Mouse (Mus musculus): Measurements from ENCODE around the gene Gm28043. TPM values are rescaled to one million over a fixed set of nuclear protein-coding genes. Genes with fewer than 3 reads are reported as not detected.

The Gm28043 gene
- polyA plus RNA-seq (2017; shearing (Covaris generic)), result 6.4 TPM

DNA sequence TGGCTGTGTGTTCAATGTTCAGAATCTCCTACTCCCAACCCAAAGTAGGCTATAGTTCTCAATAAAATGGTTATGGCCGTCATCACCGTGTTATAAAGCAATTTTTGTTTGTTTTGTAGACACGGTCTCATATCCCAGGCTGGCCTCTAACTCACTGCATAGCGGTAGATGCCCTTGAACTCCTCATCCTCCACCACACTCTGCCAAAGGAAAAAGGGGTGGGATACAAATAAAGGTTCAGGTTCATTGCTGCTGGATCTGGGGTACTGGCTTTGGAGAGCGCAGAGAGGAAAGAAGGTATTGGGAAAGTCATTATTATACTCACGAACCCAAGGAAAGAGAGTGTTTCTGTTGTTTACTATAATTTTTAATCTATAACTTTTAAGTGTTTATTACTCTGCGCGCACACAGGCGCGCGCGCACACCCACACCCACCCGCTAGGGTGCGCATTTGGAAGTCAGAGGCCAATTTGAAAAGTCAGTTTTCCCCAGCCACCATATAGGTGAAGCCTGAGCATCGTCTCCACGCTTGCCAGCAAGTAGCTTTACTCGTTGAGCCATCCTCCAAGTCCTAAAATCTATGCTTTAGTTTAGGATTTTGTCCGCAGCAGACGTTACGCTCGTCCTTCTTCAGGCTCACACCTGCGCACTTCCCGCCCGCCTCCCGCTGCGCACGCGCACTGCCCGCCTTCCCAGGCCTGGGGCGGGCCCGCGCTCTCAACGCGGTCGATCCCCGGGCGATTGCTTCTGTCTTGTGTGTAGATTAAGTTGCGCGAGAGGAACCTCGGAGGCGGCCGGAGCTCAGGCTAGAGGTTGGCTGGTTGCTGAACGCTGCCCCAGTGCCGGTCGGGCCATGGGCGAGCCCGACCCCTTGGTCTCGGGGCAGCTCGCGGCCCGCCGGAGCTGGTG is at the start of gene Gm28043, which contains the start of gene Rnf8:
Gene Gm28043 (plus strand): TSS at position 762 of the 909 bp plus-strand sequence.
Gene Rnf8 (plus strand): TSS at position 676 of the 909 bp plus-strand sequence.

DNA sequence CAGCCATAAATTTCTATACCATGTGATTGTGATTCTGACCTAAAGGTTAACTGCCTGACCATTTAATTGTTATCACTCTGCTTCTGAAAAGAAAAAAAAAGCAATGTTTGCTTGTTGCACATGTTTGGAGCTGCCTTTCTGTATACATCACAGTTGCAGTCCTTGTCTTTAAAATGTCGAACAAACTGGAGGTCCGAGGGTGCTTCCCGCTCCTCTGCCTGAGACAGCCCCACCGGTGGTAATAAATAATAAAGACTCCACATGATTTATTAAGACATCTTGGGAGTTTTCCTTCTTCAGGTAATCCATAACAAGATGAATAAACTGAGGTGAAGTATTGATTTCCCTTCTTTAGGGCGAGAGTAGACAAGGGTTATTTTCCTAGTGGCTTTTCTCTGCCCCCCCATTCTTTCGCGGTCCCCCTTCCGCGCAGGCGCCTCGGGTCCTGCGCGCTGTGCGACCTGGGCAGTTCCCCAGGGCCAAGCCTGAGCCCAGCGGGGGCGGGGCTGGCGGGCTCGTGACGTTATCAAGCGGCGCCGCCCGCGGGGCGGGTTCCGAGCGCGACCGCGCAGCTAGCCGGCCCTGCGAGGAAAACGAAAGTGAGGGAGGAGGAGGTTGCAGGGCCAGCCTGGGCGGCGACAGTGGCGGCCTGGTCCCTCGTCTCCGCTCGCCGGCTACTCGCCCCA is 45.5 kb downstream of the Gm28043 start, which contains the start of gene Cmtr1:
Gene Cmtr1 (plus strand): TSS at position 520 of the 686 bp plus-strand sequence.

DNA sequence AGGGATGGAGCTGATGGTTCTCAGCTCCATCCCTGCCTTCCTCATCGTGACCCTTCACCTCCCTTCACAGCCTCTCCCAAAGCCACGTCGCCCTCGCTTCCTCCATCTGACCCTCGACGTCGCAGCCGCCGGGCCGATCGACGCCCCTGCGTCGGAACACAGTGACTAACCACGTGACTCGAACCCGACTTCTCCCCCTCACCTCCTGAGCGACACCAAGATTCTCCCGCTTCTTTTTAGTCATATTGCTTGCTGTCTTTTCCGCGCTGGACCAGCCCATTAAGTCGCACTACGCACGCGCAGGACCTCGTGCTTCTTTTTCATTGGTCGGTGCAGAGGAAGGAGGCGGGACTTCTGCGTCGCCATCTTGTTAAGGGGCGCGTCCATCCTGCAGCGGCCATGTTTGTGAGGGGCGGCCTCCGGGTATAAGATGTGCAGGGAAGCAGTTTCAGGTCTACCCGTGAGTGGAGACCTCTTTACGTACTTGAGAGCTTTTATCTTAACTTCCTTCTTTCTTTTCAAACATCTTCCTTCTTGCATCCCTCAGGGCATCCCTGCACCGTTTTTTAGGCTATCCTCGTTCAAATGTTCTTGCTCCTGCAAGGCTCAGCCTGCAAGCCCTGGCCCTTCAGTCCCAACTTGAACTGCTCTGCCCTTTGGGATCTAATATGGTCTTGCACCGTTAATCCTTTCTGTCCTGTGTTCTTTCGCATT is 102.2 kb downstream of the Gm28043 start, which contains the start of gene Ccdc167:
Gene Ccdc167 (minus strand): TSS at position 313 of the 714 bp plus-strand sequence.

Other genes with a start within 250 kb of the Gm28043 start
- gene Pim1, start 124.1 kb upstream of the Gm28043 start, polyA plus RNA-seq (2017; shearing (Covaris generic)), result 34.1 TPM
- not detected for gene Gm17657, start 65.2 kb upstream of the Gm28043 start, polyA plus RNA-seq (2017; shearing (Covaris generic))
- gene Tbc1d22b, start 65.1 kb upstream of the Gm28043 start, polyA plus RNA-seq (2017; shearing (Covaris generic)), result 33.6 TPM
- 5.2 TPM for gene Tmem217, start 62.5 kb upstream of the Gm28043 start, polyA plus RNA-seq (2017; shearing (Covaris generic))
- gene Rnf8, start 86 bp upstream of the Gm28043 start, polyA plus RNA-seq (2017; shearing (Covaris generic)), result 61.8 TPM
- gene Cmtr1, start 45.7 kb downstream of the Gm28043 start, polyA plus RNA-seq (2017; shearing (Covaris generic)), result 302 TPM
- 11.7 TPM for gene Ccdc167, start 102.2 kb downstream of the Gm28043 start, polyA plus RNA-seq (2017; shearing (Covaris generic))